Mouse (Mus musculus): ENCODE results near the gene Nrxn2. TPM values are rescaled to one million over a fixed set of nuclear protein-coding genes. Genes with fewer than 3 reads are reported as not detected.

Nrxn2 gene
- polyA plus RNA-seq, 1 experiment from 2014 or later = 60.6 TPM

GRCm38 (mm10) chr19:6551215-6551614, 132.7 kb downstream of the Nrxn2 start:
- Histone ChIP-seq H3K4me2 (replicated peaks) (no peak overlapping the region), H3K4me3 (replicated peaks; ENCODE audit: low read length) (no peak overlapping the region), H3K9ac (no peak overlapping the region), H3K36me3 (replicated peaks; ENCODE audit: control insufficient read depth, insufficient read depth) (no peaks in the 10 kb centered on the region), H3K4me1 (replicated peaks; ENCODE audit: control insufficient read depth, insufficient read depth, low read length) (no peaks in the 10 kb centered on the region; the same call in 1 of the 2 replicates), H3K27ac (no peak overlapping the region), H3K27me3 (ENCODE audit: control insufficient read depth, insufficient read depth, low read length) (no peaks in the 10 kb centered on the region), H3K9me3 (ENCODE audit: control insufficient read depth, low read length) (no peaks in the 10 kb centered on the region)
- DNase-seq (ENCODE audit: low spot score) = no peak
- WGBS = 67% methylated on average over 4 of the region's 4 CpGs
- no peak for ATAC-seq (ENCODE audit: low FRiP score)

DNA sequence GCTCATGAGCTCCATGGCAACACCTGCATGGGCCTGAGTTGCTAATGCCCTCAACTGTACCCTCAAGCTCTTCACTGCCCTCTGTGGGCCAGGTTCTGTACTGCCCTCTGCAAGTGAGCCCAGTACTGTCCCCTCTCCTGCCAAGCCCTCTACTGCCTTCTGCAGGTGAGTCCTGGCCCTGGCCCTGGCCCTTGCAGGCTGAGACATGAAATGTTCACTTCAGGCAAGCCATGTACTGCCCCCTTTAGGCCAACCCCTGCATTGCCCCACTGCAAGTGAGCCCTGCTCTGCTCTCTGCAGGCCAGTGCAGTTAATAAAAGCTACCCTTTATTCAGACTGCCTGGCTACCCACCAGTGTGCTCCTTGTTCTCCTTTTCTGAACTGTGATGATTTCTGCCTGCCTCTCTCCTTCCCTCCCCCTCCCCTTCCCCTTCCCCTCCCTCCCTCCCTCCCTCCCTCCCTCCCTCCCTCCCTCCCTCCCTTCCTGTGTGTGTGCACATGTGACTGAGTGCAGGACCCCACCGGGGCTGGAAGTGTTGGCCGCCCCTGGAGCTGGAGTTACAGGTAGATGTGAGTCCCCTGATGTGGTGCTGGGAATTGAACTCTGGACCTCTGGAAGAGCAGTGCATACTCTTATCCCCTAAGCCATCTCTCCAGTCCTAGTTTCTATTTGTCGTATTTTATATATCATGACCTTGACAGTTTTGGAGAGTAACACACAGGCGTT, 133.9 kb downstream of the Nrxn2 start:
- H3K27ac ChIP-seq = no peak overlapping the region
- H3K4me1 ChIP-seq (replicated peaks; ENCODE audit: control insufficient read depth, insufficient read depth, low read length) = no peaks in the 10 kb centered on the region; the same call in 1 of the 2 replicates
- no peaks in the 10 kb centered on the region for H3K9me3 ChIP-seq (ENCODE audit: control insufficient read depth, low read length)
- no peak overlapping the region for H3K9ac ChIP-seq
- no peaks in the 10 kb centered on the region for H3K36me3 ChIP-seq (replicated peaks; ENCODE audit: control insufficient read depth, insufficient read depth)
- no peaks in the 10 kb centered on the region for H3K27me3 ChIP-seq (ENCODE audit: control insufficient read depth, insufficient read depth, low read length)
- 89% methylated on average over 4 of the region's 4 CpGs for WGBS
- H3K4me2 ChIP-seq (replicated peaks) = no peak overlapping the region
- DNase-seq (ENCODE audit: low spot score) (no peak), ATAC-seq (ENCODE audit: low FRiP score) (no peak)
- no peak overlapping the region for H3K4me3 ChIP-seq (replicated peaks; ENCODE audit: low read length)

- H3K4me1 ChIP-seq (replicated peaks; ENCODE audit: control insufficient read depth, insufficient read depth, low read length) = no peaks in the 10 kb centered on the region; the same call in 1 of the 2 replicates
- no peaks in the 10 kb centered on the region for H3K36me3 ChIP-seq (replicated peaks; ENCODE audit: control insufficient read depth, insufficient read depth)
- H3K4me2 ChIP-seq (replicated peaks) = no peak overlapping the region
- no peaks in the 10 kb centered on the region for H3K27me3 ChIP-seq (ENCODE audit: control insufficient read depth, insufficient read depth, low read length)
- DNase-seq (ENCODE audit: low spot score) = no peak
- no peak overlapping the region for H3K4me3 ChIP-seq (replicated peaks; ENCODE audit: low read length)
- no peak overlapping the region for H3K9ac ChIP-seq
- 82% methylated on average over 5 of the region's 5 CpGs for WGBS
- ATAC-seq (ENCODE audit: low FRiP score) = no peak
- no peak overlapping the region for H3K27ac ChIP-seq
- H3K9me3 ChIP-seq (ENCODE audit: control insufficient read depth, low read length) = no peaks in the 10 kb centered on the region
These were observed 134.6 kb downstream of the Nrxn2 start for GRCm38 (mm10) chr19:6553174-6553573.

DNA sequence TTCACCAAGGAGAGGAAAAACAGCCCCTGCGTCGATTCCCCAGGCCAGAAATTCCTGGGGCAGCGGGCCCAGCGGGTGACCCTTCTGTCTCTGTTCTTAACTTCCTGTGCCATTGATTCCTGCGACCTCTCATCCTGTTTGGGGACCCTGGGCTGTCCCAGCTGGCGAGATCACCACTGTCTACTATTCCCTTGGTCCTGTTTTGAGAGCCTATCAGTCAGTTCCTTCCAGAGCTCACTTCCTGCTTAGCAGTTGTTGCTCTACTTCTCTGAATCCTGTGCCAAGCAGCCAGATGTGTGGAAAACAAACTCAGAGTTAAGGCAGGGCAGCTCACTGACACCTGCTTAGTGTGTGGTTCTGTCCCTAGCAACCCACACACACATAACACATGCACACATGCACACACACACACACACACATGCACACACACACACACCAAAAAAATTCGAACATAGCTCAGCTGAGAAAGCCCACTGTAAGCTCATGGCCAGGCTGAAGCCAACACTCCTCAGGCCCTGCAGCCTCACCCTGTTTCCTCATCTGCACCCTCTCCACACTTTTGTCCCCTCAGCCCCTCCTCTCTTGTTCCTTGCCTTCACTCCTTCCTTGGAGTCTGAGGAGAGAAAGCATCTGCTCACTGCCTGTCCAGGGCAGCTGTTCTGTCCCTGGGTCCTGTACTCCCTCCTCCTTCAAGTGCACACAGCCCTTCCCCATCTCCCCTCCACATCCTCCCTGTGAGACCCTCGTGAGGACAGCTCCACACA, 135.5 kb downstream of the Nrxn2 start:
- H3K27ac ChIP-seq = no peak overlapping the region
- no peak overlapping the region for H3K9ac ChIP-seq
- H3K36me3 ChIP-seq (replicated peaks; ENCODE audit: control insufficient read depth, insufficient read depth) = no peaks in the 10 kb centered on the region
- no peaks in the 10 kb centered on the region for H3K4me1 ChIP-seq (replicated peaks; ENCODE audit: control insufficient read depth, insufficient read depth, low read length)
- H3K27me3 ChIP-seq (ENCODE audit: control insufficient read depth, insufficient read depth, low read length) = no peaks in the 10 kb centered on the region
- no peak for DNase-seq (ENCODE audit: low spot score)
- WGBS = 31% methylated on average over 8 of the region's 8 CpGs
- H3K9me3 ChIP-seq (ENCODE audit: control insufficient read depth, low read length) = no peaks in the 10 kb centered on the region
- H3K4me3 ChIP-seq (replicated peaks; ENCODE audit: low read length) = no peak overlapping the region
- no peak for ATAC-seq (ENCODE audit: low FRiP score)
- H3K4me2 ChIP-seq (replicated peaks) = no peak overlapping the region

- 51% methylated on average over 4 of the region's 4 CpGs for WGBS
- Histone ChIP-seq H3K9me3 (ENCODE audit: control insufficient read depth, low read length) (no peaks in the 10 kb centered on the region), H3K27ac (no peak overlapping the region), H3K36me3 (replicated peaks; ENCODE audit: control insufficient read depth, insufficient read depth) (no peaks in the 10 kb centered on the region), H3K4me1 (replicated peaks; ENCODE audit: control insufficient read depth, insufficient read depth, low read length) (no peaks in the 10 kb centered on the region), H3K9ac (no peak overlapping the region), H3K4me3 (replicated peaks; ENCODE audit: low read length) (no peak overlapping the region), H3K27me3 (ENCODE audit: control insufficient read depth, insufficient read depth, low read length) (no peaks in the 10 kb centered on the region), H3K4me2 (replicated peaks) (no peak overlapping the region)
- DNase-seq (ENCODE audit: low spot score) = no peak
- ATAC-seq (ENCODE audit: low FRiP score) = no peak
These were observed 141.0 kb downstream of the Nrxn2 start for GRCm38 (mm10) chr19:6559576-6559975.

DNA sequence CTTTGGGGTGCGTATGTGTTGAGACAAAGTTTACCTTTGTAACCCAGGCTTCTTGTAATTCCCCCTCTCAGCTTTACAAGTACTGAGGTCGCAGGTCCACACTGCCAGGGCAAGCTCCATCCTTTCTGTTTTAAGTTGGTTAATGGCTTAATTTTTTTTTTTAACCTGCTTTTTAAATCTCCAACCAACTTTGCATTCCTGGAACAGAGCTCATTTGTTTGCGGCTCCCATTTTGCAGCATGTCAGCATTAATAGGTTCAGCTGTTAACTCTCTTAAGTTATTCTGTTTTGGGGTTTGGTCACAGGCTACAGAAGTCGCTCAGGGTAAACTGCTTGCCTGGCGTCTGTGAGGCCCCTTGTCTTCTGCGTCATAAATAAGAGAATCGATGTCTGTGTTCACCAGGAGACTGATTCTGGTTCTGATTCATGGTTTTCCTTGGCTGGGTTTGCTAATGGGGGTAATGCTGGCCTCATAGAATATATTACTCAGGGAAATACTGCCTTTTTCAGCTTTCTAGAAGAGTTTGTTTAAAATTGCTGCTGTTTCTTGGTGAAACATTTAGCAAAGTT, 141.8 kb downstream of the Nrxn2 start:
- H3K9ac ChIP-seq = no peak overlapping the region
- no peak overlapping the region for H3K27ac ChIP-seq
- no peaks in the 10 kb centered on the region for H3K27me3 ChIP-seq (ENCODE audit: control insufficient read depth, insufficient read depth, low read length)
- DNase-seq (ENCODE audit: low spot score) = no peak
- no peak overlapping the region for H3K4me2 ChIP-seq (replicated peaks)
- no peak for ATAC-seq (ENCODE audit: low FRiP score)
- 68% methylated on average over 7 of the region's 7 CpGs for WGBS
- no peaks in the 10 kb centered on the region for H3K4me1 ChIP-seq (replicated peaks; ENCODE audit: control insufficient read depth, insufficient read depth, low read length)
- no peaks in the 10 kb centered on the region for H3K9me3 ChIP-seq (ENCODE audit: control insufficient read depth, low read length)
- H3K36me3 ChIP-seq (replicated peaks; ENCODE audit: control insufficient read depth, insufficient read depth) = no peaks in the 10 kb centered on the region
- no peak overlapping the region for H3K4me3 ChIP-seq (replicated peaks; ENCODE audit: low read length)

DNA sequence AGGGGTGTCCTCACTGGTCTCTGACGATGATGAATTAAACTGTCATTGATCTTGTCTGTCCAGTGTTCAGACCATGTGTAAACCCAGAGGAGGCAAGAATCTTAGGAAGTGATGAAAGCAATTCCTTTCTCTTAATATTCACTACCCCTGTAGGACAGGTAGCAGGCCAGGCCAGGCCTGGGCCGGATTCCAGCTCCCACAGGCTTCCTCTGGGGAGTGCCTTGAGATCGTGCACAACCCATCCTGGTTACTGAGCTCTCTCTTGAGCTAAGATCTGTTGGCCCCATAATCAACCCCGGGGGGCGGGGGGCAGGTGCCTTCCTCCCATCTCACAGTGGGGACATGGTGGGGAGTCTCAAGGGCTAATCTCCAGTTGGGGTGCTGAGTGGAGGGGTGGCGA, 146.6 kb downstream of the Nrxn2 start:
- no peak overlapping the region for H3K27ac ChIP-seq
- no peaks in the 10 kb centered on the region for H3K4me1 ChIP-seq (replicated peaks; ENCODE audit: control insufficient read depth, insufficient read depth, low read length)
- DNase-seq (ENCODE audit: low spot score) = no peak
- no peaks in the 10 kb centered on the region for H3K36me3 ChIP-seq (replicated peaks; ENCODE audit: control insufficient read depth, insufficient read depth)
- no peak overlapping the region for H3K9ac ChIP-seq
- no peaks in the 10 kb centered on the region for H3K9me3 ChIP-seq (ENCODE audit: control insufficient read depth, low read length)
- no peak overlapping the region for H3K4me3 ChIP-seq (replicated peaks; ENCODE audit: low read length)
- no peak overlapping the region for H3K4me2 ChIP-seq (replicated peaks)
- H3K27me3 ChIP-seq (ENCODE audit: control insufficient read depth, insufficient read depth, low read length) = no peaks in the 10 kb centered on the region
- ATAC-seq (ENCODE audit: low FRiP score) = no peak
- 86% methylated on average over 6 of the region's 6 CpGs for WGBS

GRCm38 (mm10) chr19:6566450-6566849, 147.9 kb downstream of the Nrxn2 start:
- no peak overlapping the region for H3K27ac ChIP-seq
- no peaks in the 10 kb centered on the region for H3K36me3 ChIP-seq (replicated peaks; ENCODE audit: control insufficient read depth, insufficient read depth)
- WGBS = 67% methylated on average over 2 of the region's 2 CpGs
- H3K4me1 ChIP-seq (replicated peaks; ENCODE audit: control insufficient read depth, insufficient read depth, low read length) = no peaks in the 10 kb centered on the region
- H3K4me2 ChIP-seq (replicated peaks) = no peak overlapping the region
- no peak for ATAC-seq (ENCODE audit: low FRiP score)
- H3K9ac ChIP-seq = no peak overlapping the region
- no peaks in the 10 kb centered on the region for H3K9me3 ChIP-seq (ENCODE audit: control insufficient read depth, low read length)
- no peaks in the 10 kb centered on the region for H3K27me3 ChIP-seq (ENCODE audit: control insufficient read depth, insufficient read depth, low read length)
- no peak for DNase-seq (ENCODE audit: low spot score)
- no peak overlapping the region for H3K4me3 ChIP-seq (replicated peaks; ENCODE audit: low read length)

DNA sequence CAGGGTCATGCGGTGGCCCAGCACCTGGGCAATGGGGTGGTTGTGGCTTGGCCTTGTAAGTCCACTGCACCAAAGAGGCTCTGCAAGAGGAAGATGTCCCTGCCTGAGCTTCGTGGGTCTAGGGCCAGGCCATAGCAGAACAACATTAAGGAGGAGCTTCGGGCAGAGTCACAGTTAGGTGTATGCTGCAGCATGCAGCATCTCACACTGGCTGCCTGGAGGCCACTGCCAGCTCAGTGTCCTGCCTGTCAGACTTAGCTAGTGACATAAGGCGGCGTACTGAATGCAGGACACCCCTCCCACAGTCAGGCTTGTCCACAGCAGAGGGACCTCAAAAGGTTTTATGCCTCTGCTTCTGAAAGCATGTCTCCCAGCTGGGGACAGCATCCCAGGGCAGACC, 150.5 kb downstream of the Nrxn2 start:
- DNase-seq (ENCODE audit: low spot score) (no peak), ATAC-seq (ENCODE audit: low FRiP score) (no peak)
- no peaks in the 10 kb centered on the region for H3K9me3 ChIP-seq (ENCODE audit: control insufficient read depth, low read length)
- no peak overlapping the region for H3K27ac ChIP-seq
- H3K4me1 ChIP-seq (replicated peaks; ENCODE audit: control insufficient read depth, insufficient read depth, low read length) = no peaks in the 10 kb centered on the region
- no peak overlapping the region for H3K4me2 ChIP-seq (replicated peaks)
- H3K36me3 ChIP-seq (replicated peaks; ENCODE audit: control insufficient read depth, insufficient read depth) = no peaks in the 10 kb centered on the region
- no peak overlapping the region for H3K9ac ChIP-seq
- WGBS = 81% methylated on average over 5 of the region's 5 CpGs
- H3K27me3 ChIP-seq (ENCODE audit: control insufficient read depth, insufficient read depth, low read length) = no peaks in the 10 kb centered on the region
- H3K4me3 ChIP-seq (replicated peaks; ENCODE audit: low read length) = no peak overlapping the region
